Mouse (Mus musculus): Measurements from ENCODE around the gene Tada2b.
A peak's percentile ranks its signal among the peaks of the same experiment; 100 is the strongest.

The Tada2b gene

DNA sequence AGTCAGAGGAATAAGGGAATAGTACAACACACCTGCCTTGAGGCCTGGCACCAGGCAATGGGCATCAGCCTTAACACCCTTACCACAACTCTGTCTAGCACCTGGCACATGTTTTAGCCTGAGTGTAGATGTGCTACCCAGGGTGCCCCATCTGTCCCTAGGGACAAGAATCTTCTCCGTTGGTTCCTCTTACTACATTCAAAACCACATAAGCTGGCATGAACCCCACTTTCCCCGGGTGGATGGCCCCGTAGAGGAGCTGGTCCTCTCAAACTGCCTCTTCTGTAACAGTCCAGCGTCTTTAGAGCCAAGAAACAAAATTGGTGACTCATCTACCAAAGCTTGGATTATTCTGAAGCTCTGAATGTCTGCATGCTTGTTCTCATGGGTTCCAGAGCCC, 3.7 kb downstream of the Tada2b start:
- DNase-seq (ENCODE audit: low read depth, low spot score), result no peak

DNA sequence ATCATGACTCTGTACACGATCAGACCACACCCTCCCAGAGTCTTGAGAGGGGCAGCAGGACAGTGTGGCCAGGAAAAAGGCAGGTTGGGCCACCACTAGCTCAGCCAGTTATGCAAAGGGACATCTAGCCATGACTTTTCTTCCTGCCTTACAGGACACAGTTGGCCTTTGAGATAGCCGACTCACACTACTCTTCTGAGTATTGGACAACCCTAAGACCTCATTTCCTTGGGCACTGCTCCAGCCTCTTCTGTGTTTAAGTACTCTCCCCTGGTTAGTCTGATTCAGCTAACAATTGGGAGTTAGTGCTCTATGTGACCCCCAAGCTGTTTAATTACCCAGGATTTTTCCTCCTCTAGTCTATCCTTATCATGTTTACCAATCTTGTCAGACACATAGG, 4.3 kb downstream of the Tada2b start:
- DNase-seq (ENCODE audit: low read depth, low spot score), result no peak

DNA sequence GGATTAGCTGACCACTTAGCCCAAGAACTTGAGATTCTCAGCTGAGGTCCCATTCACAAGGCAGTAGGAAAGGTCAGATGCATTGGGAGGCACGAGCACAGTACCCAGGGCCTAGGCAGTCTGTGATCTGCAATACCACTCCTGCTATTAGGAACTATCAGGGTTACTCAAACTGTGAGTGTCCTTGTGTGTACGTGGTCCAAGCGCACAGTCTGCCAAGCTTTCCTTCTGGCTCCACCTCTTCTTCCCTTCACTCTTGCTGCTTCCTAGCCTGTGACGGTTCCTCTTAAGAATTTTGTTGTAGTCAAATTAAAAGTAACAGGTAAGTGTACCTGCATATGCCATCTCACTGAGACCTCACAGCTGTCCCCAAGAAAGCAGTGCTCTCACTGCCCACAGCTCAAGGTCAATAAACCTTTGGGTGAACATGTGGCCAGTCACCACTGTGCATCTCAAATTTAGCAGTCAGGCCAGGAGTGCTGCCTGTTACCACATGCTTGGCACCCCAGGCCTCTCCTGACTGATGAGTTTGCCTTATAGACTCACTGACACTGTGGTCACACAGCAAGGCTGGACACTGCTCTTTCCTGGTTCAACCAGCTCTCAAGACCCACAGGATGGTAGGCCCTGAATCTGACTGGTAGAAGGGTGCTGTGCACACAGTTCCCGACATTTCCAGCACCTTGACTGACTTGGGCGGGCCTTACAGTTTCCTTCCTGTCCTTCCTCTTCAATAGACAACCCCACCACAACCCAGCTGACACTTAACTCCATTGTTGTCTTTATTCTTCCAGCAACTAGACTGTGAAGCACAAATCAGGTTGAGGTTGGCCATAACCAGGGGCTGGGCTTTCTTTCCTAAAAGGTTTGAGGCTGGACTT, 5.3 kb downstream of the Tada2b start:
- DNase-seq (ENCODE audit: low read depth, low spot score), result no peak

DNA sequence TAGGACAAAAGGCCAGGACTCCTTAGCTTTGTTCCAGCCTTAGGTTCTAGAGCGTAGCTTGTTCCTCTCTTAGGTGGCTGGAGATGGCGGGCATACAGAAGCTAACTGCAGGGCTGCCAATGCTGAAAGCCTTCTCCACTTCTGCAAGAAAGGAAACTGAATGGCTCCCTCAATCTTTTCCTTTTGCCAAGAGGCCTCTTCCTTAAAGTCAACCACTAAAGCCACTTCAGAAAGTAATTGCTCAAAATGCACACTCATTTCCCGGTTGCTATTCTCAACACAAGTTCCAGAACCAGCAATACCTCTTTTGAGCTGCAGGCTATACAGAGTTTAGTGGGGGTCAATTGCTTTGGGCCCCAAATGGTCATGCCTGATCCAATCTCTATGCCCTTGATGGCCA, 6.6 kb downstream of the Tada2b start:
- DNase-seq (ENCODE audit: low read depth, low spot score), result no peak

DNA sequence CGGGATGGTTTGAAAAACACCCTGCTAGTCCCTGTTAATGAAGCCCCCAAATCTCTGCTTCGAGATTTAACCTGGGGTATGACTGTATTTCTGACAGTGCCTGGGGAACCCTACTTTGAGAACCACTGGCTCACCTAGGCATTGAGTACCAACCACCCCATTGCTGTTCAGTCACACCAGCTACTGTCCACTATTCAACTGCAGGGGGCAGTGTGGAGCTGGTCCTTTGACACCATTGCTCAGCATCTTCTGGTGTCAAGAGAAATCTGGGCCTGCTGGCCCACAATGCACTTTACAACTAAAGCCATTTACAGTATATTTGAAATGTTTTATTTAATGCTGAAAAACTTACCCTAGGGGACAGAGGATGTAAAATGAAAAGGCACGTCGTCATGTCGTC, 9.8 kb downstream of the Tada2b start:
- peak; percentile 88 for DNase-seq (ENCODE audit: low read depth, low spot score)

DNA sequence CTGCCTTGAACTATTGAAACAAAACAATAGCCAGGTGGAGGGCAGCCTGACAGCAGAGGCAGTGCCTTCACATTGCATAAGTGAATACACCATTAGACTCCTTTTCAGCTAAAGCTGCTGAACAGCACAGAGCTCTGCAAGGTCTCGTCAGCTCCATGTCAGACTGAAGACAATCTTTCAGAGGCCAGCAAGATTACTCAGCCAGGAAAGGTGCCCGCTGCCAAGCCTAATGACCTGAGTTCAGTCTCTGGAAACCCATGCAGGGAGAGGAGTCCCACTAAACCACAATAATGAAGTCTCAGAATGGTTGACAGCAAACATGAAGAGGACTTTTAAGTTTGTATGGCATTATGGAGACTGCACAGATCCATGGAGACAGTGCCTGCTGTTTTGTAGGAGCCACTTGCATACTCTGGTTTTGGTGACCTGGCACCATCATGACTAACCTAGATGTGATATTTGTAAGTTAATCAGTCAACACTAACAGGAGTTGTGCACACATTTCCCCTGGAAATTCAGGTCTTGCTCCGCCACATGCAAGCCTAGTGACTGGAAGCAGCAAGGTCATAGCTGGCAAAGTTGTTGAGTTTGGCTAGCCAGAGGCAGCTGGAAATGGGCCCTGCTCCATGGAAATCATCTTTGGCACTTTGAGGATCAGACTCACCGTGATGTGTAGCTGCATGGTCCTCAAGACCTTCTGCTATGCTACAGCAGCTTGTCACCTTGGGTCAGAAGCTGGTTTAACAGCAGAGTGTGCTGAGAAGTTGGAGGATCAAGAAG, 11.0 kb downstream of the Tada2b start:
- no peak for DNase-seq (ENCODE audit: low read depth, low spot score)

DNA sequence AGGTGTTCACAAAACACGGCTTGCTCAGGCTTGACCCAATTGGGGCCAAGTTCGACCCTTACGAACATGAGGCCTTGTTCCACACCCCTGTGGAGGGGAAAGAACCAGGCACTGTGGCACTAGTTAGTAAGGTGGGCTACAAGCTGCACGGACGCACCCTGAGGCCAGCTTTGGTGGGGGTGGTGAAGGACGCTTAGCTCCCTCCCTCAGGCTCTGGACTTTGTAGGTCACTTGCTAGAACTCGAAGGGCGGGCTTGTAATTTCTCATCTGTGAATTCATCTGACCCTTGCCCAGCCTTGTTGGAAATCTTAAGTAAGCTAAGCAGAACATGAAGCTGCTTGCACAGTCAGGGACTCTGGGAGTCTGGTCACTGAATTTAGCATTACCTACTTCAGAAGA, 12.9 kb downstream of the Tada2b start:
- DNase-seq (ENCODE audit: low read depth, low spot score), result no peak

DNA sequence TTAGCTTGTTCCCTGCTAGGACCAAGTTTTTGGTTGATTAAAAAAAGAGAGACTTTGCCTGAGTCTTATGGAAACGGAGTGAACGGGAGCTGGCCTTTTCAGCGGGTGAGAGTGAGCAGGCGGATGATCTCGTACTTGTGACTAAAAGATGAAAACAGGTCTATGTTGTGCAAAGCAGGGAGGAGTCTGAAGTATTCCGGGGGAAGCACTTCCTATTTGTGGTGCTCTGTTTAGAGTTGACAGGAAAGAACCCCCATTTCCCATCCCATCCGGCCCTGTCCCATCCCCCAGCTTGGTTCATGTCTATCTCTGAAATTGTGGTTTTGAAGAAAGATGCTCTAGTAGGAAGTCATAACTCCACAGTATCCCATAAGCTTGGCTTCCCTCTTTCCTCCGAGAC, 18.2 kb downstream of the Tada2b start:
- no peak for DNase-seq (ENCODE audit: low read depth, low spot score)

DNA sequence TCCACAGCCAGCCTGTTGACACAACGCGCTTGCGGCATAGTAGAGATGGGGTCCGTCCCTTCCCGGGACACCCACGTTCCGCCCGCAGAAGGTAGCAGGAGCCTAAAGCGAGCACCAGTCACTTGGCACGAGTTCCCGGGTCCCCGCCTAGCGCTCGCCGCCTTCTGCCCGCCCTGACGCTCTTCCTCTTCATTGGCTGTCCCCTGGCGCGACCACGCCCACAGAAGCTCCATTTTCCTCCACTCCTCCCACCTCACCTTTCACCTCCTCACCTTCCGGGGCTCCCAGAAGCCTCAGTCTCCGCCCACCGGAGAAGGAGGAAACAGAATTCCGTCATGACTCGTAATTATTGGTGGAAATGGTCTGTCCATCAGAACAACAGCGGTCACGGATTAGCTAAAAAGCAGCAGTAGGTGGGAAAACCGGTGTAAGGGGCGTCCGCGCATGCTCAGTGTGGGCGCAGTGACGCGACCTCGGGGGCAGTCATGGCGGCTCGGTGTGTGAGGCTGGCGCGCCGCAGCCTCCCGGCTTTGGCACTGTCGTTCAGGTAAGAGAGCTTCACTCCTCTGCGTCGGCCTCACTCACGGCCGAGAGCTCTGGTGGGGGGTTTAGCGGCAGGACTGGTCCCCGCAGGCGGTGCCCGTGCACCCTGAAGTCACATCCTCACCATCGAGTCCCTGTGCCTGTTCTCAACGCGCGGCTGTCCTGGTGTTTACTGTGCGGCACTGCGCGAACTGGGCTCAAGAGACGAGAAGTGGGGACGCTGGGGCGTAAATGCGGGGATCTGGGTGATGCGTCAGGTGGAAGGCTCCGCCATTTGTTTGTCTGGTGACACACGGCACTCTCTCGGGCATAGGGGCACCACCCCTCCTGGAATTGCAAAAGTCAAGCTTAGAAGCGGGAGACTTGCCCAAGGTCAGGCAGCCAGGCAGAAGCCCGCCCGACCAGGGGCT, 19.1 kb downstream of the Tada2b start, which contains the start of gene Grpel1:
TSS of gene Grpel1 (plus strand) at position 290 of the 953 bp plus-strand sequence.
- DNase-seq (ENCODE audit: low read depth, low spot score), result peak; percentile 100

DNA sequence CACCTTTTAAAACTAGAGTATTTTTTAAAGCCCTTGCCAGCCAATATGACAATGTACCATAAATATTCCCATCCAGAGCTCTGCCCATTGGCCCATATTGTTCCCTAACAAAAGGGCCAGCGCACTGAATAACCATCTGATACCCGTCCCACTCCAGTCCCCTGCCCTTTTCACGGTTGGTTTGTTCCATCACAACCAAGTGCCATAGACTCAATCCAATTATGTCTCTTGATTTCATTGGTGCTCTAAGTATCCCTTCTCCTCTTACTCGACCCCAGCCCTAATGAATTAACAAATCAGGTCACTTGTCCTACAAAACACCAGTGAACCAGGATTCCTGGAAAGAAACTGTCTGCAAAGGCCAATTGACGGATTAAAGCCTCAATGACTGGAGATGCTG, 20.7 kb downstream of the Tada2b start:
- DNase-seq (ENCODE audit: low read depth, low spot score), result no peak

DNA sequence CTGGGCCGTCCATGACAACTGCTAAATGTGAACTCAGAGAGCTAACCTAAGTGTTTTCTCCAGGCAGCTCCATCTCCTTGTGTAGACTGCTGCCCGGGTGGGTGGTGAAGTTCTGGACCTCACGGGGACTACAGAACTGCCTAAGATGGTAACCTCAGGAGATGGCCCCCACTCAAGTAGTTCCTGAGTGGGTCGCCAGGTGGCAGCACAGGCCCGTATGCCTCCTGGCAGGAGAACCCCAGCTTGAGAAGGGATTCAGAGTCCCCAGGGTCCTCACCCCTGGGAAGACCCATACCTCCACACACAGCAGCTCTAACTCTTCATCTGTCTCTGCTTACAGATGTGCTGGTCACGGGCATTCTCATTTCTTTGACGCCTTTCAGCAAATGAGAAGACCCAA, 21.3 kb downstream of the Tada2b start:
- DNase-seq (ENCODE audit: low read depth, low spot score), result peak; percentile 85

DNA sequence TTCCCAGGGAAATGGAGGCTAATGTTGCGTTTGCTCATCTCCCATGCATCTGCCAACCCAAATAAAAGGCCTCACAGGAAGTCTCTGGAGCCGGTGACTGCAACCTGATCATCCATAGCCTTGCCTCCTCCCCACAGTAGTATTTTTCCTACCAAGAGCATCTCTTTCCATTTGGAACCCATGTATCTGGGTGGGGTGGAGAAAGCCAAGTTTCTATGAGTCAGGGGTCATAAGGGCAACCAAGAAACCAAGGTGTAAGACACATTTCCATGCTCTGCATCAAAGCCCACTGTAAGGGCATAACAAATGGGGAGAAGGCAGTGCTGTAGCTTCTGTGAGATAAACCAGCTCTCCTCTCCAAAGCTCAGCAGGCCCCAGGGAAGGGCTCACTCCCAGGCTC, 22.9 kb downstream of the Tada2b start:
- DNase-seq (ENCODE audit: low read depth, low spot score), result no peak

DNA sequence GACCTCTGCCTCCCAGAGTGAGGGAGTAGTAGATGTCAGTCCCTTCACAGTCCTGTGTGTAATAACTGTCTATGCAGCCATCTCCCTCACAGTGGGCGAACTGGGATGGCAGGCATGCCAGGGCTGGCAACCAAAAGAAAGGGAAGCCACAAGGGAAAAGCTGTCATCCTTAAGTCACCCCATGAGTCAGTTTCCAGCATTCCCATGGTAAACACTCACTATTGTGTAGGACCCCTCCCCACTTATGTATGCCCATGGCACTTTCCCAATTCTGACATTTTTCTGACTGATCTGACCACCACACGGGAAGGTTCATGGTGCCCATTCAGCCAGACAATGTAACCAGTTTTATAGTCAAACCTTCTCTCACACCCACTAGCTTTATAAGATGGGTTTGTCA, 23.4 kb downstream of the Tada2b start:
- DNase-seq (ENCODE audit: low read depth, low spot score), result no peak

DNA sequence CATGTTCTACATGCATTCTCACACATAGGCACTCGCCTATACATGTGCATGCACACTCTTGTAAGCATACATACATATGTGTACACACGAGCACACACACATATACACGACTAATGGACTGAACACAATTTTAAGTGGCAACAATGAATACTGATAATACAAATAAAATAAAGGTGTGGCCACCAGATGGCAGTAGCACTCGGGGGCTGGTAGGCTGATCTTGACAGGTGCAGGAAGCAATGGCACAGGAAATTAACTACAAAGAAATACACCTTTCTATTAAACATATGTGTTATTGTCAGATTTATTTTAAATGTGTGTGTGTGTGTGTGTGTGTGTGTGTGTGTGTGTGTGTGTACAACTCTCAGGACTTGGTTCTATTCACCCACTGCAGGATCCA, 25.2 kb downstream of the Tada2b start:
- DNase-seq (ENCODE audit: low read depth, low spot score), result peak; percentile 60

DNA sequence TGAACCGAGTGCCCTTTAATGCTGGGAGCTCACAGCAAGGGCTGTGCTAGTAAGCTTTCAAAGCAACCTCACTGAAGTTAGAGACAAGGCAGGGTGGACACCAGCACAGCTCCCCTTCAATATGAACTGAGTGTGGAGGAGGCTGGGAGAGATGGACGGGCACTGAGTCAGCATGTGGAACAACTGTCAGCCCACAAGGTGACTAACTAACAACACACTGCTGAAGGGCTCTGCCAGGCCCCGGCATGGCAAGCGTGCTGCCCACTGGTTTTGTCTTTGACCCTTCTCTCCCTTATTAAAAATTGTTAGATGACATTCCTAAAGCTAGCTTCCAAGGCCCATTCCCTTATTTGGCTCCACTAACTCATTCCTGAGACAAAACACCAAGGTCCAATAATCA, 26.4 kb downstream of the Tada2b start:
- no peak for DNase-seq (ENCODE audit: low read depth, low spot score)

DNA sequence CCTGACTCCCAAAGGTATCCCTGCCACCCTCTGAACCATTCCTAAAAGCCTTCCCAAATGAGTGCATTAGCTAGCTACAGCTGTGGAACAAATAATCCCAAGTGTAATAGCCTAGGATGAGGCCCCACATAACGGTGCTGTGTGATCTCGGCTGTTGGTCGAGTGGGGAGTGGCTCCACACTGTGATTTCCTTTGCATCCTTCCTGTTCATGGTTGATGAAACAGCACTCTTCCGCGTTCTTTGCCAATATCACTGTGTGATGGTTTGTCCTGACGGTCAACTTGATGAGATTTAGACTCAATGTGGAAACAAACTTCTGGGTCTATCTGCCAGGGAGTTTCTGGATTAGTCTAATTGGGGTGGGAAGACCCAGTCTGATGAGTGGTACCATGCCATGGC, 31.3 kb downstream of the Tada2b start:
- DNase-seq (ENCODE audit: low read depth, low spot score), result no peak

DNA sequence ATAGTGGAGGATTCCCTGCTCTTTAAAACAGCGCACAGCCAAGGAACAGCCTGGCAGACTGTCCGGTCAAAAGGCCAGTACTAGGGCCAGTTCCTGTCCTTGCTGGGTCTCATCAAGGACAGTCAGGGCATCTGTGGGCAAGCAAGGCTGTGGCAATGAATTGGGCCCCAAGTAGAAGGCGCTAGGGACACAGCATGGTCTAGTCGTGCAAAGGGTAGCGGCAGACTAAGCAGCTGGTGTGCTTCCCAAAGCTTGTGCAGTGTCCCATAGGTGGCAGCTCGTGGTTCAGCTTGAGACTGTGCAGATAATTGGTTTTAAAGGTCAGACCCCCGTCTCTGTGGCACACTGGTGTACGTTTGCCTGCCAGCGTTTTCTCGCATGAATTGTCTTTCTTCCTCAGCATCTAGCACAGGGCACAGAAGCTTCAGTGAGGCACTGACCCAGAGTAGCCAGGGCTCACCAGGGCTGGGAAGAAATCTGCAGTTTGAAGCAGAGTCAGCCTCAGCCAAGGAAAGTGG, 32.2 kb downstream of the Tada2b start:
- no peak for DNase-seq (ENCODE audit: low read depth, low spot score)

DNA sequence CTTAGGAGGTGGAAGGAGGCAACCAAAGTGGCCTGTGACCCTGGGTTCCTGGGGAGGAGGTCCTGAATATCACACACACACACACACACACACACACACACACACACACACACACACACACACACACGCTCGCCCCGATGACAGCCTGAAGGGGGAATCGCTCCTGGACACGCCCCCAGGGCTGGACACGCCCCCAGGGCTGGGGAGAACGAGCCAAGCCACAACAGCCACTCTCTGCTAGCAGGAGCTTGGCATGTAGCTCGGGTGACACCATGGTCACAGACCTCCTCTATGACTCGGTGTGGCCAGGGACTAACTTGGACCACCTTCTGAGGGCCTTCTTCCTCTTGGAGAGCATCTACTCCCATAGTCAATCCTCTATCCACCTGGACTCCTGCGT, 33.0 kb downstream of the Tada2b start:
- DNase-seq (ENCODE audit: low read depth, low spot score), result peak; percentile 58

DNA sequence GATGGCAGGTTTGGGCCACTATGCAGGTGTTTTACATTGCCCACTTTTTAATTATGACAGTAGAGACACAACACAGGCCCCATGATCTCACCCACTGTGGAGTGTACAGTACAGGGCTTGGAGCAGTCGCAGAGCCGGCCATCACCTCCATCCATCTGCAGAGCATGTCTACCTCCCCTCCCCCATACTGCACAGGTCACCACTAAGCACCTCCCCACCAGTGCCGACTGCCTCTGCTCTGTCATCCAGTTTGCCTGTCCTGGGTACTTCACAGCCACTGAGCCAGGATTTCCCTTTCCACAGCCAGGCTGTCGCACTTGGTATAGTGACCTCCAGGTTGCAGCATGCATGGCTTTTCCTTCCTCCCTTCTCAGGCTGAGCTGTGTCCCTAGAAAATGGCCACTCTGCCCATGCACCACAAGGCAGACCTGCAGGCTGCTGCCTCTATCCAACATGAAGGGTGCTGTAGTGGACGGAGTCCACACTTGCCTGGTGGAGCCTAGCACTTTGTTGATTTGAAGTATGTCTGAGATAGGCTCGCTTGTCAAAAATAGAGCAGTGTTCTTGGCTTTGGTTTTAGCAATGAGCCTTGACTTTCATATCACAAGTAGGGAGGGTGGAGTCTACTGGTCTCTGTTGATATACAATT, 34.3 kb downstream of the Tada2b start:
- DNase-seq (ENCODE audit: low read depth, low spot score), result no peak

DNA sequence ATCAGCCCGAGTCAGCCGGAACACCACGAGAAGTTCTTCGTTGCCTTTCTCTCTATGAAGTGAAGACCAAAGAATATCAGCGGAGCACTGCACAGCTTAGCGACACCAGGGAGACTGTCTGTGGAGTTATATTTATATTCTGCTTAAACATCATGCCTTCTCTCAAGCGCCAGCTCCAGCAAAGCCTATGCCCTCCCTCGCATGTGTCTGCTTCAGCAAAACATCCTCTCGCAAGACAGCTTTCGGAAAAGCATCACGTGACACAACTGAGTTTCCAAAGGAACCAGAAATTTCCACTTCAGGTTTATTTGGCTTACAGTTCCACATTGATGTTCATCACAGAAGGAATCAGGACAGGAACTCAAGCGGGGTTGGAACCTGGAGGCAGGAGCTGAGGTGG, 36.2 kb downstream of the Tada2b start:
- DNase-seq (ENCODE audit: low read depth, low spot score), result no peak
